Mouse (Mus musculus) embryonic facial prominence, embryonic 14.5 days (tissue): ENCODE measurements around the gene Gm9508. TPM values are rescaled to one million over a fixed set of nuclear protein-coding genes. Genes with fewer than 3 reads are reported as not detected.
"Not testable (repeated sequence)": the region's sequence is repeated elsewhere in the genome, so short reads cannot be mapped to it uniquely, and the experiment has no call there.

ENCODE experiments used
- ATAC-seq: fragments of 200-750 bp; cut with Nextera tagmentation; 2 replicates; pipeline ENCODE4 v1.8.0; 2017; ENCODE audit warnings: low read depth, moderate number of reproducible peaks, moderate TSS enrichment
- DNase-seq: peaks from one replicate; pipeline ENCODE4 v3.0.0-alpha.2; 2015; ENCODE audit warnings: low spot score
- H3K27ac ChIP-seq: fragments of 300-500 bp; sonication (generic); replicated peaks from 2 replicates; pipeline ENCODE4 v1.5.1; 2014; ENCODE audit warnings: low read depth, mild to moderate bottlenecking, low read length, moderate library complexity
- H3K27me3 ChIP-seq: fragments of 300-500 bp; sonication (generic); replicated peaks from 2 replicates; pipeline ENCODE4 v1.6.1; 2014; ENCODE audit warnings: low read length; ENCODE audit not compliant: control insufficient read depth, insufficient read depth
- H3K36me3 ChIP-seq: fragments of 300-500 bp; sonication (generic); 2 replicates; pipeline ENCODE4 v1.6.1; 2014; ENCODE audit warnings: low read length, mixed read lengths; ENCODE audit not compliant: control insufficient read depth, insufficient read depth
- H3K4me1 ChIP-seq: fragments of 300-500 bp; sonication (generic); 2 replicates; pipeline ENCODE4 v1.6.1; 2014; ENCODE audit warnings: antibody characterized with exemption, low read length; ENCODE audit not compliant: control insufficient read depth, insufficient read depth
- H3K4me2 ChIP-seq: fragments of 300-500 bp; sonication (generic); 2 replicates; pipeline ENCODE4 v1.6.1; 2014; ENCODE audit warnings: low read depth, mild to moderate bottlenecking, low read length, moderate library complexity, mixed read lengths
- H3K4me3 ChIP-seq: fragments of 300-500 bp; sonication (generic); 2 replicates; pipeline ENCODE4 v1.5.1; 2014; ENCODE audit warnings: low read depth, mild to moderate bottlenecking, low read length
- H3K9ac ChIP-seq: fragments of 300-500 bp; sonication (generic); 2 replicates; pipeline ENCODE4 v1.6.1; 2014; ENCODE audit warnings: low read depth, mild to moderate bottlenecking, low read length, moderate library complexity, mixed read lengths
- H3K9me3 ChIP-seq: fragments of 300-500 bp; sonication (generic); 2 replicates; pipeline ENCODE4 v1.6.1; 2016; ENCODE audit warnings: low read length; ENCODE audit not compliant: control insufficient read depth
- WGBS: fragments of 180-500 bp; shearing (Covaris S2); extraction: QIAGEN DNeasy Blood & Tissue Kit; methylation state at CpG from one replicate; pipeline ENCODE4 v1.1.7; 2014; 5-methylcytosine and 5-hydroxymethylcytosine counted together
- polyA plus RNA-seq: library from polyadenylated mRNA; unstranded; fragments of >200 nt; fragmentation: Nextera tagmentation; extraction: Ambion mirVana; gene quantifications from 2 replicates; pipeline ENCODE4 v1.2.1, GENCODE M21; 2014

Gene Gm9508
- polyA plus RNA-seq, 1 experiment from 2014 or later, result not detected

GRCm38 (mm10) chr10:77715507-77715906 lies 18.5 kb upstream of the Gm9508 start, which contains the start of gene Gm10142:
Gm10142 (plus strand) TSS chr10:77715807.
- ATAC-seq, result no peak

GRCm38 (mm10) chr10:77713734-77714133 lies 16.7 kb upstream of the Gm9508 start:
- 46% methylated on average over 4 of the region's 4 CpGs for WGBS
- no peaks in the 10 kb centered on the region for H3K4me1 ChIP-seq
- H3K36me3 ChIP-seq, result no peaks in the 10 kb centered on the region
- no peaks in the 10 kb centered on the region for H3K27me3 ChIP-seq
- ATAC-seq, result no peak
- DNase-seq, result no peak
- H3K27ac ChIP-seq, result no peak overlapping the region
- H3K4me2 ChIP-seq, result no peak overlapping the region
- H3K4me3 ChIP-seq, result no peak overlapping the region
- H3K9ac ChIP-seq, result no peak overlapping the region
- peaks cover 7% of the 10 kb centered on the region; the same call in 1 of the 2 replicates for H3K9me3 ChIP-seq

More at GRCm38 (mm10) chr10:77715507-77715906, 18.5 kb upstream of the Gm9508 start, which contains the start of gene Gm10142:
- Histone ChIP-seq H3K9me3 (peaks cover 7% of the 10 kb centered on the region; the same call in 1 of the 2 replicates), H3K9ac (no peak within 1 kb of the TSS), H3K4me3 (no peak within 1 kb of the TSS), H3K4me2 (no peak within 1 kb of the TSS), H3K36me3 (no peaks in the 10 kb centered on the region), H3K27me3 (no peaks in the 10 kb centered on the region), H3K4me1 (no peaks in the 10 kb centered on the region), H3K27ac (no peak within 1 kb of the TSS)
- WGBS, result 80% methylated on average over 1 of the region's 1 CpGs
- no peak for DNase-seq

- not testable (repeated sequence) for H3K27me3 ChIP-seq, H3K4me1 ChIP-seq, ATAC-seq, H3K4me3 ChIP-seq, H3K27ac ChIP-seq, H3K9ac ChIP-seq, DNase-seq, H3K4me2 ChIP-seq, H3K36me3 ChIP-seq
- H3K9me3 ChIP-seq, result peaks cover 11% of the 10 kb centered on the region; the same call in 1 of the 2 replicates
These were observed 14.1 kb upstream of the Gm9508 start, which contains the start of gene Gm10024 for GRCm38 (mm10) chr10:77711157-77711556. Gm10024 (plus strand) TSS chr10:77711457.

GRCm38 (mm10) chr10:77709831-77710230 lies 12.8 kb upstream of the Gm9508 start:
- Histone ChIP-seq H3K4me1 (no peaks in the 10 kb centered on the region), H3K27ac (no peak overlapping the region), H3K4me3 (no peak overlapping the region), H3K27me3 (no peaks in the 10 kb centered on the region), H3K36me3 (no peaks in the 10 kb centered on the region), H3K4me2 (no peak overlapping the region), H3K9ac (no peak overlapping the region), H3K9me3 (peaks cover 11% of the 10 kb centered on the region; the same call in 1 of the 2 replicates)
- DNase-seq (no peak), ATAC-seq (no peak)
- 77% methylated on average over 3 of the region's 3 CpGs for WGBS

- no peak for ATAC-seq
- Histone ChIP-seq H3K4me2 (no peak within 1 kb of the TSS), H3K36me3 (no peaks in the 10 kb centered on the region), H3K9ac (no peak within 1 kb of the TSS), H3K4me3 (no peak within 1 kb of the TSS), H3K27me3 (no peaks in the 10 kb centered on the region), H3K27ac (no peak within 1 kb of the TSS), H3K4me1 (no peaks in the 10 kb centered on the region), H3K9me3 (peaks cover 21% of the 10 kb centered on the region)
- no peak for DNase-seq
- 95% methylated on average over 1 of the region's 1 CpGs for WGBS
These were observed 9.3 kb upstream of the Gm9508 start, which contains the start of gene Gm10272 for GRCm38 (mm10) chr10:77706326-77706725. Gm10272 (plus strand) TSS chr10:77706626.

- H3K27me3 ChIP-seq, result peaks cover 26% of the 10 kb centered on the region
- H3K27ac ChIP-seq, DNase-seq, ATAC-seq, H3K4me3 ChIP-seq, H3K4me1 ChIP-seq, H3K36me3 ChIP-seq, H3K9me3 ChIP-seq, H3K4me2 ChIP-seq, H3K9ac ChIP-seq: not testable (repeated sequence)
- WGBS, result 58% methylated on average over 3 of the region's 3 CpGs
These were observed 6.7 kb downstream of the Gm9508 start, which contains the start of gene Gm19402 for GRCm38 (mm10) chr10:77690356-77690807. Gm19402 (minus strand) TSS chr10:77690757.

- H3K27me3 ChIP-seq, result peaks cover 31% of the 10 kb centered on the region
- H3K9ac ChIP-seq, result no peak overlapping the region
- no peak overlapping the region for H3K4me3 ChIP-seq
- H3K4me2 ChIP-seq, result peak overlapping the region; percentile 29; the same call in 1 of the 2 replicates
- H3K9me3 ChIP-seq, result no peaks in the 10 kb centered on the region
- DNase-seq (peak; percentile 78), ATAC-seq (peak; percentile 49; the same call in 1 of the 2 replicates)
- H3K27ac ChIP-seq, result no peak overlapping the region
- WGBS, result 24% methylated on average over 10 of the region's 10 CpGs
- H3K4me1 ChIP-seq, result no peaks in the 10 kb centered on the region
- no peaks in the 10 kb centered on the region for H3K36me3 ChIP-seq
These were observed 10.0 kb downstream of the Gm9508 start for GRCm38 (mm10) chr10:77687021-77687420.

- no peak within 1 kb of the TSS for H3K9ac ChIP-seq
- DNase-seq, result peak; percentile 65
- peak within 1 kb of the TSS; percentile 5; the same call in 1 of the 2 replicates for H3K4me3 ChIP-seq
- no peak within 1 kb of the TSS for H3K27ac ChIP-seq
- no peaks in the 10 kb centered on the region for H3K36me3 ChIP-seq
- no peaks in the 10 kb centered on the region for H3K4me1 ChIP-seq
- WGBS, result 9% methylated on average over 21 of the region's 22 CpGs
- peak within 1 kb of the TSS; percentile 29 for H3K4me2 ChIP-seq
- ATAC-seq, result peak; percentile 42; the same call in 1 of the 2 replicates
- H3K27me3 ChIP-seq, result peaks cover 31% of the 10 kb centered on the region
- no peaks in the 10 kb centered on the region for H3K9me3 ChIP-seq
These were observed 11.0 kb downstream of the Gm9508 start, which contains the start of gene Tspear for GRCm38 (mm10) chr10:77685895-77686664. Tspear (plus strand) TSS chr10:77686569.
